Mouse (Mus musculus) lung, postnatal 10 days (tissue): ENCODE measurements around the gene Ltv1.
"Not testable (repeated sequence)": the region's sequence is repeated elsewhere in the genome, so short reads cannot be mapped to it uniquely, and the experiment has no call there.

Experiments used
- DNase-seq: peaks from one replicate; pipeline ENCODE4 v3.0.0; 2021

Ltv1 gene

DNA sequence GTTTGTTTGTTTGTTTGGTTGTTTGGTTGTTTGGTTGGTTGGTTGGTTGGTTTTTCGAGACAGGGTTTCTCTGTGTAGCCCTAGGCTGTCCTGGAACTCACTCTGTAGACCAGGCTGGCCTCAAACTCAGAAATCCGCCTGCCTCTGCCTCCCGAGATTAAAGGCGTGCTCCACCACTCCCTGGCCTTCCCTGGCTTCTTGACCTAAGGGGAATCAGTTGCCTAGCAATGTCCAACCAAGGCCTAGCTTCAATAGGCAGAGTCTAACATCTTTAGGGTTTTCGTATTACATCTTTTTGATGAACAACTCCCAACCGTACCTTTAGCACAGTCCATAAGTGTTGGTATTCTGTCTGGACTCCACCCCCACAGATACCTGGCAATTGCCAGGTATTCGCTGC, 528 bp upstream of the Ltv1 start:
- DNase-seq, result not testable (repeated sequence)

DNA sequence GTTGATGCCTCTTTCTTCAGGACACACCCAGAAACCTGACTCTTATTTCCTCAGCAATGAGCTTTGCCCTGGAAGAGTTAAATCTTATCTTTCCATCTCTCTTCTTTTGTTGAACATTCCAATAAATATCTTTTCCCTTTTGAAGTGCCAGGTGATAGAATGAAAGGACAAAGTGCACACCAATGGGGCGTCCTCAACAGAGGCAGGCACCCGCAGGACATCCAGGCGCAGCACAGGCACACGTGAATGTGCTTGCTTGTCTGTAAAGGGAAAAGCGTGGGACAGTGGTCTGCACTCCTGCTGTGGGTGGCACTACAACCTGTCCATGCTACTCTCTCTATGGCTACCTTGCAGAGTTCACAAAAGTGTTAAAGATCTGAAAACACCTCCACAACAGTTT, 3.1 kb downstream of the Ltv1 start:
- DNase-seq, result no peak

DNA sequence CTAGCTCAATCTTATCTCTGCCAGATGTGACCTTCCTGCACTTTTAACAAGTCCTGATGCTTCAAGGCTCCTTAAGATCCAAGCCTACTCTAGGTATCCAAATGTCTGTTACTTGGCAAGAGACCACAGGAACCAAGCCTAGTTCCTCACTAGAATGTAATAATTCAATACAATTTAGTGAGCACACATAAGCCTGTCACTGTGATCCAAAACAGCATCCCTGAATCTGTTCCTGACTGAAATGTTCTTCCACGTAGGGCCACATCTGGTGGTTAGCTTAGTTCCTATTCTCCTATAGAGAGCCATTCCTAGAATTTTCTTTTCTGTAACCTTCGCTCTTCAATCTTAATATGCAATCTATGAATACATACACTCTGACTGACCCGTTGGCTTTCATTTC, 6.2 kb downstream of the Ltv1 start:
- no peak for DNase-seq

DNA sequence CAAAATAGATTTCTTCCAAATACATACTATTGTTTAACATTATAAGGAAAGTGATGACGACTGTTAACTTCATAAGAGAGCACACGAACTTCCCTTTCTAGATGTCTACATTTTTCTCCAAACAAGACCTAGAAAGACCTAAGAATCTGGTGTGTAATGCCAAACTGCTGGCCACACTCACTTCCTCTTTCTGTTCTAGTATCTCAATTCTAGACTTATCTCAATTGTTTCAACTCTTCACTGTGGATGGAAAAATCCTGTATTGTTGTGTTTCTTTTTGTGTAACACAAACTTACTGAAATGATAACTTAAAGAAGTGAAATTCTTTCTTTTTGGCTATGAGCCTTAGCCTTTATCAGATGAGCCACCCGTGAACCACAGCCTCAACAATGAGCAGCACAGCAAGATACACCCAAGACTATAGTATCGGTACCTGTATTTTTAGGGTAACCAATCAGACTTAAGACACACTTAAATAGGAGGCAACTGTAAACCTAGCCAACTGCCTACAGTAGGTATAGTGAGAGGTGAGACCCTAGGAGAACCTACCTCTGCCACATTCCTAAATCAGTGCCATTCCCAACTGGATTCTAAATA, 8.7 kb downstream of the Ltv1 start:
- DNase-seq, result no peak

DNA sequence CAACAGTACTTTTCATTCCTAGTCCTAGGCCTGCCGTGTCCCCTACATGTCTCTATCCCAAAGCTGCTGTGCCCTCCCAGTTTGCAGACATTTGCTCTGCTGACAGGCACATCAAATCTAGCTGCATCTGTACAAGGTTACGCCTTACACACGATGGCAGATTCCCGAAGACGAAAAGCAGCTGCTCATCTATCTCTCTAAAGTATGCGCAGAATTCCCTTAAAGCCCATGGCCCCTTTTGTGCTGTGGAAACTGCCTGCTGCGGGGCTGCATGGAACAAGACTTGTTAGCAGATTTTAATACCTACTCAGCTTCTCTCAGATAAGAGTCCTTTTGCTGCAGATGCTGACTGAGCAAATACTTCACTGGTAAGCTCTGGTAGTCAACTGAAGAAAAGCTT, 12.8 kb downstream of the Ltv1 start:
- DNase-seq, result no peak

DNA sequence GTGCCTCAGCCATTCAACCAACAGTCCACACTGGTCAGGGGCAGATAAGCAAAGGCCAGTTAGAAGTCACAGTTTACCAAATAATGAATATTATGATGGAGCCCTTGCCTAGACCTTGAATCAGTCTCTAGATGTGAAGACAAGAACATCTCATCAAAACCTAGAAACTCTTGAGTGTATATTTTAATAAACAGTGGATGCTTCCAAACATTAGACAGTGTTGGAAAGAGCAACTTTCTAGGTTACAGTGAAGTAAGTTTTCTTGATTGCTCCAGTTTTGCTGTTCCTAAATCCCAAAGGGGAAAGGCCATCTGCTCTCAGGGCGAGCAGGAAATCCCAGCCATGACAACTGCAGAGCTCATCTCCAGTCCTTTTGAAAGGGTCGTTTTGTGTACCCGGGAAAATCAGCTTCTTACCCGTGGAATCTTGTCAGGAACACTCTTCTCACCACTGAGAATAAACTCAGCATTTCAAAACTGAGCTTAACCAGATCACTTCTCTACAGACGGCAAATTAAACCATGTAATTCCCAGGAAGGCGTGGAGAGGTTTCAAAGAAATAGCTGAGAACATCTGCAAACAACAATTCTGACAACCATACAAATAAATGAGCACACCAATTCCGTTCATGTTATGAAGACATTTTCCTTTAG, 14.9 kb downstream of the Ltv1 start, which contains the start of gene Zc2hc1b:
Gene Zc2hc1b (minus strand): TSS at position 51 of the 652 bp plus-strand sequence.
- no peak for DNase-seq

DNA sequence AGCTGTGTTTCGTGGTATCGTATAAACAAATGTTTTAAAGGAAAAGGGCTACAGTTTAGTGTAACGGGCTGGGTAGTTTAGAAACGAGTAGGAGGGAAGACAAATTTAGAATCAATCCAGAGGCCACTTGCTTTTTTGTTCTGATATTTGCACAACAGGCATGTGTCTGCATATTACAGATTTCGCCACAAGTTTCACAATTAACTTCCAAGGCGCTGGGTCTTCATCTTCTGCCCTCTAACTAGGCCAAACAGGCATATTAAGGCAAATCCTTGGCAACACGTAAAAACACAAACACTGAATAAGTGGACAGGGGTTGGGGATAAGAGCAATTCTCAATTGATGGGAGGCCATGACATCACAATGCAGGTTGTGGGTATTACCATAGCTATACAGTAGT, 17.1 kb downstream of the Ltv1 start:
- DNase-seq, result no peak

DNA sequence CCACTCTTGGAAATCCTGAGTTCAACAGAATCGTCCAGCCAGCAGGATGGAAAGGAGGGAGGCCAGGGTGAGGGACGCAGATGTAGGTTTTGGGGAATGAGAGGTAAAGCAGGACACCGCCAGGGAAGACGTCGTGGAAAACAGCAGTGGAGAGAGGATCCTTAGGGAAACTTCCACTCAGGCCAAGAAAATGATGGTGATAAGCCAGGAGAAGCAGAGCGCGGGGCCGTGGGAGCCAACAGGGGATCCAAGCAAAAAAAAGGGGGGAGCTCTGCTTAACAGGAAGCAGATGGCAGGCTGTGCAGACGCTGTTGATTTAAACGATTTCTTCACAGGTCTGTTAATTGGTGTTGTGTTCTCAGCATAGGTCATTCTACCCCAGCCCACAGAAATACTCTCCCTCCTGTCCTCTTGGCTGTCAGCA, 20.2 kb downstream of the Ltv1 start:
- DNase-seq, result no peak

DNA sequence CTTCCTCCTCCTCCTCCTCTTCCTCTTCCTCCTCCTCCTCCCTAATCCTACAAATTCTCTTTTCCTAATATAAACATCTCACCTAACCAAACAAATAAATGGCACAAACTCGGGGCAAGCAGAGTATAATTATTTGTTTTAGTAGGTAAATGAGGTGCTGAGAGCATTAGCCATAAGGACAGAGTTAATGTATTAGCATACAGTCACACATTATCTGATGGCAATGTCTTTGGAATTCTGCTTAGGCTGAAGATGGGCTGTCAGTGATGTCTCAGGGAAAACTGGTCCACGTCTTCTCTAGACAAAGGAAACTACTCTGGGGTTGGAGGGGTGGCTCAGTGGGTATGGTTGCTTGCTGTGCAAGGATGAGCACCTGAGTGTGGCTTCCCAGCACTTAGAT, 21.5 kb downstream of the Ltv1 start:
- DNase-seq, result no peak

DNA sequence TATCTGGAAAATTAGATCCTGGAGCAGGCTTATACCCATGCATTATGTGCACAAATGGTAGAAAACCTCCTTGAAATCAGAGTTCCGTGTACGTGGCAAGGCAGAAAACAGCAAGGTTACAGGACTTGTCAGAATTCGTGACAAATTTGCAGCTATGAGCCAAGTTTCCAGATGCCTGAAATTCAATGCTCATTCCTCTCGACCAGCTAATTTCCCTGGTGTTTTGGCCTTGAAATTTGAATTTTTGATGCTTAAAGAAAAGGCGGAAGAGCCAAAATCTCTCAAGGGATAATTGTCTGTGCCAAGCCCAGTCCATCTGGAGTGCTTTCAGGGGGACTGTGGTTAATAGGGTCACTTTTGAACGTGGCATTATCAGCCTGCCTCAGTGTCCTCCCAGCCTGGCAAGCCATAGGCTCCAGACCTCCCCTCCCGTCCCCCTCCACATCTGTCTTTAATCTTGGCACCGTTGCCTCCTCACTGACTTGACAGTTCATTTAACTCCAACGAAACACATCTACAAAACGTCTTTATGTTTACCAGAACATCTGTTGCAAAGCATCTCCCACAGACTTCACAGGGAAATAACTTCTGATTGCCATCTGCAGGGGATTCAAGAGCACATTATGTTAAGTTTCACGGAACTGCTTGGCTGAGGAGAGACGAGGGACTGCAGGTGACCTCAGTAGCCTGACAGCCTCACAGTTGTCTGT, 22.1 kb downstream of the Ltv1 start:
- no peak for DNase-seq

DNA sequence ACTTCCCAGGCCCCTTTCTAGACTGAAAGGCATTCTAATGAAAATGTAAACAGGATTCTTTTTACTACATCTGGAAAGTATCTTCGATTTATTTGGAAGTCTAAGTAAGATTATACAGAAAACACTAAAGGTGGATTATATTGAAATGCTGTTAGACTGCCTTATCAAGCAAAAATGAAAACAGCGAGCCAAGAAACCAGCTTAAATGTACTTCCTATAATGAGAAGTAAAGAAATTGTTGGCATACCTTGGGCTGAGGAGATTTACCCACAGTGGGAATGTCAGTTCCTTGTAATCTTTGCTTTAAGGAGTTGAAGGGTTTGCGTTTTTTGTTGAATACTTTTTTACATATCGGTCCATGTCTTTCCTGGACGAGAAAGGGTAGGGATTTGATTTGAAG, 24.5 kb downstream of the Ltv1 start:
- DNase-seq, result no peak

DNA sequence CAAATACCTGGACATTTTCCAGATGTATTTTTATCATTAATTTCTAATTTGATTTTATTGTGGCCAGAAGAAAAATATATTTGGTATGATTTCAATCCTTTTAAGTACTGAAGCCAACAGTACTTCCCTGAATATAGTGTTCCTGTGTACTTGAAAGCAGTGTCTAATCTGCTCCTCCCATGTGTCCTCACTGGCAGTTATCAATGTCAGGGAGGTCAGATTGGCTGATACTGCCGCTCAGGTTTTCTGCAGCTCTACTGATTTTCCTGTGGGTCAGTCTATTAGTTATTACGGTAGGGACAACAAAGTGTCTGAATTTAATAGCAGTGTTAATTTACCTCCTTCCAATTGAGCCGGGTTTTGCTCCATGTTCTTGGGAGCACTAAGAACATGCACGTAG, 30.9 kb downstream of the Ltv1 start:
- no peak for DNase-seq

DNA sequence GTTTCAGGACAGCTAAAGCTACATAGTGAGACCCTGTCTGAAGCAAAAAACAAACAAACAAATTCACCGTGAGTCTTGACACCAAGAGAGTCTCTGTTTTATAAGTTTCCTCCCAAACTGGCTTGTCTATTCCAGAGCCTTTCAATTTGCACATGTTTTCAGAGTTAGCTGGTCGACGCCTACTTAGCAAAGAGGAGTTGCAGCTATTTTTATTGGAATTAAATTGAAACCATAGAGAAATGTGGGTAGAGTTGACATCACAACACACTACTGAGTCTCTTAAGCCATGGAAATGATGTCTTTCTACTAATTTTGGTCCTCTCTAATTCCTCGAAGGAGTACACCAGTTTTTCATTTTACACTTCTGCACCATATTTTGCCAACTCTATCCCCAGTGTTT, 32.1 kb downstream of the Ltv1 start:
- no peak for DNase-seq

DNA sequence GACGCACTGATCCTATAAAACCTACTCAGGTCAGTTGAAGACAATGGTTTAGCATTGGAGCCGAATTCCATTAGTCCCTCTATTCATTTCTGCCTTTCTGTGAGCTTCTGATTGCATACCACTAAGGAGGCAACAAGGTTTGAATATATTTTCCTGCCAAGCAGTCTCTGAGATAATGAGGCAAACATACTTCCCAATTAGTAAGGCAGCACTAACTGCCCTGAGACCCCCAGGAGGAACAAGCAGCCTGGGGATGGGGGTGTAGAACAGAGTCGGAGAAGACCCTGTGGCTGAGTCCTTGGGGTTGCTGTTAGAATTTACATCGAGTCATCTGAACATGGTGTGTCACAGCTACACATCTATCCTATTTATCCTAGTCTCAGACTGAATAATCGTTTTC, 37.6 kb downstream of the Ltv1 start:
- no peak for DNase-seq

DNA sequence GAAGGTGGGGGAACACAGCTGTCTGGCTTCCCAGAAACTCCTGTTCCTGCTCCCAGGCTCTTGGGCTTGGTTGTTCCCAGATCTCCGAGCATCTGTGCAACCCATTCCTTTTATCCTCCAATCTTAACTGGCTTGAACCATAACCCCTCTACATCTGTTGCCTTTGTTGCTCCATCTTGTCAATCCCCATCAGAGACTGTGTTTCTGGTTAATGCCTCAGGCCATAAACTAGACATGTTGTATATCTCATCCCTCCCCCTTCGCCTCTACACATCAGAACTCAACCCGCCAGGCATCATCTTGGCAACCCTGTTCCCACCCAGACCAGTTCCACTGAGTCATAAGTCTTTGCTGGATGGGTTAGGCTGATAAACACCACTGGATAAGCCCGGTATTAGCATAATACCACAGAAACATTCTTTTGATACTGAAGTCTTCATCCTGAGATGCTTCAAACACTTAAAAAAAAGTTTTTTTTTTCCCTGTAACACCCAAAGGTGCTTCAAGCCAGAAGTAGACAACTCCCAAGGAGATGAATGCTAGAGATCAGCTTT, 40.1 kb downstream of the Ltv1 start:
- no peak for DNase-seq

DNA sequence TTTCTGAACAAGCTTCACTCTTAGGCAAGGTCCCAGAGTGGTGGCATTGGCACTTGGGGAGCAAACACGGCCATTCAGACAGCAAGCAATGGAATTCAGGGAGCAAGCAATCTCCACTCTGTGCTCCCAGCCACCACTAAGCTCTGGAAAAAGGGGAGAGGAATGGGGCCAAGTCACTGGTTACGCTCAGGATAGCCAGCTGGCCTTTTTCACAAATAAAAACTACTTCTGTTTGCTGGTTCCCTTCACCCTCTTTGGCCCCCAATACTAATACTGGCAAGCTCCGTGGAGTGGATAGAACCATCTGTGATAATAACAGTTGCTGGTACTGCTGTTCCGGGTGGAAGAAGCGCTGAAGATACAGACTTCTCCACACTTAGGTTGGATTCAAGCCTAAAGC, 41.6 kb downstream of the Ltv1 start:
- peak; percentile 39 for DNase-seq

DNA sequence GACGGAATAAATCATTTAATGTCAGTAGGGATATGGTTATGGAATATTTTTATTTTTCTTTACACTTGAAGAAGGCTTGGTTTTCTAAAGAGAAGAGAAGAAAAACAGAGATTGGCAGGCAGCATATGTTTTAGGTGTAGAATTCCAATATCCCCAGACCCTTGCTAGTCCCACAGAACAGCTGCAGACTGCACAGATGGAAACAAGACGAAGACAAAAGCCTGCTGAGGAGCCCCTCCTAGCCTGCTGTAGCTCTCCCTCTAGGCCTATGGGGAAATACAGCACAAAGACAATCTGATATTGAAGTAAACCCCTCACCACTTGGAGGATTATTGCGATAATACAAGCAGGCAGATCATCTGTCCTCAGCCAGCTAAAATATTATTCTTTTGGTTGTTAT, 42.5 kb downstream of the Ltv1 start:
- no peak for DNase-seq

DNA sequence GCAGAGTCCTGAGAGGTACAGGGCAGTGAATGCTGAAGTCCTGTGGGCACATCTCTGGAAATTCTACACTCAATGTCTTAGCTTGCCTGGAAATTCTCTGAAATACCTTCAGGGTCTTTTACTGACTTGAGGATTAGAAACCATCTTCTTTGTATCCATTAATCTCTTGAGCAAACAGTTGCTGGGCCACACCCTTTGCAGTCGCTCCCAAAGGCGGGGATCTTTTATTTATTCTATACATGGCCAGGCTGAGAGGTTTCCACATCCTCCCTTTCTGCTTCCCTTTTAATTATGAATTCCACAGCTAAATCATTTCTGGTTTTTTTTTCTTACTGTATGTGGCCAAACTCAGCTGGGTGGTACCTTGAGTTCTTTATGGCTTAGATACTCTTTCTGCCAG, 52.5 kb downstream of the Ltv1 start:
- DNase-seq, result no peak

DNA sequence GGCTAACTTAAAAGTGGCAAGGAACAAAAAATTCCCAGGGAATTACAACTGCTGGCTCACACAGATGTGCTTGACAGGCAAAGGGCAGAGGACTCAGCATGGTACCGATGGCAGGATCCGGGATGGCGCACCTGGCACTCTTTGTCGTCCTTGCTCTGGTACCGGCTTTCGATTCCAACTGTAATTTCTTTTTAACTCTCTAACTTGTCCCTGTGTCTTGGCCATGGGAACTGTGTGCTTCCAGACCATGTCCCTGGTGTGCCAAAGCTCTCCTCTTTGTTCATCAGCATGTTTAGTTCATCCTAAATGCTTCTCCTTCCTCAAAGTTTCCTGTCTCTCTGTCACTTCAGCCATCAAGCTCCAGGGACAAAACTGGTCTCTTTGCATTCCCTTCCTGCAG, 55.1 kb downstream of the Ltv1 start:
- DNase-seq, result no peak

DNA sequence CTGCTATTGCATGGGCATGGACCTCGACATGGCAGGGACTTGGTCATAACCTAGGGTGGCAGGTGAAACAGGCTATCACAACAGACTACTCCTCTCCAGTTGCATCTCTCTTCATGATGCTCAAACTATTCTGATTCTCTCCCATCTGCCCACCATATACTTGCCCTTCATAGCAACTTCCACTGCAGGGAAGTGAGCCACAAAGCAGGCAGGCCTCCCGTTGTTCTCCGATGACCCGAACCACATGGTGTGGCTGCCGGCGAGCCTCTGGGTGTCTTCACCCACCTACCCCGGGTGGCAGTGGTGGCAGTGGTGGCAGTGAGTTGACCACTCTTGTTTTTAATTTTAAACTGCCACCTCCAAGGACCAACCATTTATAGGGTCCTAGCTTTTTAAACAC, 57.2 kb downstream of the Ltv1 start:
- DNase-seq, result no peak

DNA sequence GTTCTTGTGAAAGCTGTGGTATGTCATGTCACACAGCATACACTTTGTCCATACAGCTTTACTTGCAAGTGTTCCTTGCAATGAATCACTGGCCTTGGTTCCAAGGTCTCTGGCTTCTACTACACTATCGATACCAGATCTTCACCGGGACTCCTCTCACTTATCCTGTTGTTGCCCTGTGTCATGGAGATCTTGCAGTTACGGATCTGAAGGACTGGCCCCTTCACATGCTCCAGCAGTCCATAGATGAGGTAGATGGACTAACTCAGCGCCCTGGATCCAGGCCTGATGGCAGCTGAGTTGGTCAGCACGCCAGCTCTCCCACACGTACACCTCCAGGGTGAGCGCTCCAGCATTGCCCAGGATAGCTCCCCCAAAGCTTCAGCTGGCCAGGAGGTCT, 57.7 kb downstream of the Ltv1 start:
- DNase-seq, result no peak

DNA sequence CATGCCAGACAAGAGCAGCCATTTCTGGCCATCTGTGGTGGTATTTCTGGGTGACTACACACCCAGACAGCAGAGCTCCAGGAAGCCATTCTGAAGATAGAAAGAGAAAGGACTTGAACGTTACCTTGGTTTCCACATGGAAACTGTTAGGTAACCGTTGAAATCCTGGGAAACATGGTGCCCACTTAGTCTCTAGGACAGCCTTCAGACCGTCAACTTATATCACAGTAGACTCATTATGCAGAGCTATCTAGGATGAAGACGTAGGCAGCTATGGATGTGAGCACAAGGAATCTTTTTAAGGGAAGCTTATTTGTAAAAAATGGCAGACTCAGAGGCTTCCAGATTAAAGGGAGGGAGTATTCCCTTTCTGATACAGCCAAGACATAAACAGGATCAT, 59.1 kb downstream of the Ltv1 start:
- no peak for DNase-seq
